Mouse (Mus musculus) cerebellum, adult 2 months (tissue): ENCODE results near the gene Itga4.

Experiments
- CTCF ChIP-seq: fragments of 200-500 bp; IDR thresholded peaks from 2 replicates; pipeline ENCODE4 v1.5.1; 2011; ENCODE audit warnings: low read depth, mild to moderate bottlenecking, control low read depth, low read length, moderate library complexity, borderline replicate concordance; ENCODE audit not compliant: insufficient read depth
- POLR2A ChIP-seq: fragments of 200-500 bp; IDR thresholded peaks from 2 replicates; pipeline ENCODE4 v1.6.1; 2011; ENCODE audit warnings: low read length, control low read depth, borderline replicate concordance; ENCODE audit not compliant: insufficient read depth

DNA sequence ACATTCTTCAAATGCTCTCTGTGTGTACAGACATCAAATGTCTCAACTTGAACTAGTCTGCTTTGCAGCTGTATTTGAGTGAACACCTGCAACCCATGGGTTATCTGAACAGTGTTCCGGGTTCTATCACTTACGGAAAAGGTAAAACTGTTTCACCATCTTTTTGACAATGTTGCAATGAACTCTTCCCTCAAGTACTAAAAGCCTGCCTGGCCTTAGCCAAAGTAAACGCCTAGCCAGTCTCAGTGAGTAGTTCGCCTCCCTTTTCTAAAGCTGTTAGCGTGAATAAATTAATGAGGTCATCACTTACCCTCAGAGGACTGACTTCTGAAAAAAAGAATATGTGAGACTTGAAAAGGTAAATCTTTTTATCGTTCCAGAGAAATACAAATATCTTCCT lies 18.0 kb upstream of the Itga4 start:
- no peak for TF ChIP-seq CTCF
- TF ChIP-seq POLR2A, result no peak
